Mouse (Mus musculus) erythroblast, embryonic 14.5 days (primary cell): ENCODE data around the gene Alox5. TPM values are rescaled to one million over a fixed set of nuclear protein-coding genes. Genes with fewer than 3 reads are reported as not detected.
"Not testable (repeated sequence)": the region's sequence is repeated elsewhere in the genome, so short reads cannot be mapped to it uniquely, and the experiment has no call there.

Experiments used
- H3K27me3 ChIP-seq: 2 replicates; pipeline ENCODE4 v1.6.1; 2012; ENCODE audit warnings: inconsistent platforms; ENCODE audit not compliant: control insufficient read depth
- H3K36me3 ChIP-seq: 2 replicates; pipeline ENCODE4 v1.6.1; 2012; ENCODE audit warnings: mild to moderate bottlenecking, inconsistent platforms; ENCODE audit not compliant: control insufficient read depth
- H3K4me1 ChIP-seq: 2 replicates; pipeline ENCODE4 v1.6.1; 2012; ENCODE audit warnings: inconsistent platforms; ENCODE audit not compliant: control insufficient read depth
- H3K4me3 ChIP-seq: replicated peaks from 2 replicates; pipeline ENCODE3; 2012; ENCODE audit warnings: moderate library complexity, mild to moderate bottlenecking, inconsistent platforms
- H3K9me3 ChIP-seq: 2 replicates; pipeline ENCODE4 v1.6.1; 2012; ENCODE audit warnings: low read length, inconsistent platforms, mixed read lengths; ENCODE audit not compliant: control insufficient read depth
- GATA1 ChIP-seq: IDR thresholded peaks from 2 replicates; pipeline ENCODE4 v1.6.1; 2012; ENCODE audit warnings: low read length, inconsistent platforms, mixed read lengths
- TAL1 ChIP-seq: IDR thresholded peaks from 3 replicates; pipeline ENCODE4 v1.6.1; 2012; ENCODE audit warnings: low read length, inconsistent platforms, mixed read lengths
- polyA plus RNA-seq: library from polyadenylated mRNA; stranded (reverse); fragments of >175 nt; gene quantifications from 2 replicates; pipeline ENCODE4 v1.2.3, GENCODE M21; 2012

Alox5 gene
- 0.08 TPM in 1 of 2 replicates, not detected in the other for polyA plus RNA-seq

DNA sequence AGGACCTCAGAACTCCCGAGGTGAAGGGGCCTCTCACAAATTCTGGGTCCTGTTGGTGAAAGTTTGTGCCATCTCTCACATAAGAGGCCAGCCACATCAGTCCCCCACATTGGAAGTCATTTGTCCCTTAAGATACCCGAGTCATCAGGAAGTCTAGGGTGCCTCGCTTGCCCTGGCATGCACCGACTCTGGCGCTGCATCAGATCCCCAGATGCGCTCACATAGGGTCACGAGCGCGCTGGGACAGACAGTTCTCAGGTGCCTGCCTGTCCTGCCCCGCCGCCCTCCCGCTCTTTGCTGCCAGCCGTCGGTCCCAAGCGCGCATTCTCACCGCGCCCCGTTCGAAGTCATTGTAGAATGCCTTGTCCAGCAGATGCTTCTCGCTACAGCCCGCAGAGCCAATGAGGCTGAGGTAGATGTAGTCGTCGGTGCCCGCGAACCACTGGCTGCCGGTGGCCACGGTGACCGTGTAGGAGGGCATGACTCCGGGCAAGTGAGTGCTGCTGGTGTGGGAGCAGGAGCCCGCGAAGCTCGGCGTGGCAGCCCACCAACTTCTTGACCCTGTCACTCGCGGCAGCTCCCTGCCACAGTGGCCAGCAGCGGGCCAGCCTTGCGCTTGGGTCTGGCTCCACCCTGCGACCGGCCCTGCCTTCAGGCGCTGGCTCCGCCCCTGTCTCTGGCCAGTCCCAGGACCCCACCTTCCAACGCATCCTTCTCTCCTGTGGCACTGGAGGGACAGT is at the start of gene Alox5:
Gene Alox5, minus strand, starts transcription at position 635 of the 740 bp plus-strand sequence.
- H3K4me1 ChIP-seq = peaks cover 11% of the 10 kb centered on the region
- H3K9me3 ChIP-seq = no peaks in the 10 kb centered on the region
- peak within 1 kb of the TSS; percentile 33 for H3K4me3 ChIP-seq
- TF ChIP-seq GATA1 (no peak), TAL1 (no peak)
- H3K27me3 ChIP-seq = peaks cover 32% of the 10 kb centered on the region
- H3K36me3 ChIP-seq = no peaks in the 10 kb centered on the region

DNA sequence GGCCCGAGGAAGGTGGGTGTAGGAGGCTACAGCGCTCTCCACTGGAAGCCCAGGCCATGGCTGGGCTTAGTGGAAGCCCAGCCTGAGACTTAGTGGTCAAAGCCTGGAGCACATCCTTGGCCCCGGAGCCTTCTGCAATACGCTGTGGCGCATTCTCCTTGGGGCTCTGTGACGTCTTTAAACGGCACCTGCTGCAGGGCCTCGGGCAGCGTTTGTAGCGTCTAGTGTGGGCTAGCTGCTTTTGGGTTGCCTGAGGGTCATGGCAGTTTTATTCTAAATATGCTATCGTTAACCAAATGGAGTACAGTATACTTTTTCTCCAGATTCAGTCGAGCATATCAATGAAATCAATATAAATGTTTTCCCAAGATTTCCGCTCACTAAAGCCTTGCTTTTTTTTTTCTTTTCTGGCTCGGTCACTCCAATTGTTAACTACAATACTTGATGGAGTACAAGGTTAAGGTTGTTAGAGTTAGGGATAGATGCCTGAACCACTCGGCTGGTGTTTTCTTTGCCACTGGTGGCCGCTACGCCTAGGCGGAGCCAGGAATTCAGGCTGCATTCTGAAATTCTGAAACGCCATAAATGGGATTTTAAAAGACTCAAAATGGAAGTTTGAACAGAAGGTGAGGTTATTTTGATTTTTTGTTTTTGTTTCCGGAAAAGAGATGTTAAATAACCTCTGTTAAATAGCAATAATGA is 45.5 kb upstream of the Alox5 start, which contains the start of gene Olfr212:
Gene Olfr212, plus strand, starts transcription at position 215 of the 702 bp plus-strand sequence.
- H3K36me3 ChIP-seq, H3K4me3 ChIP-seq, H3K27me3 ChIP-seq, H3K4me1 ChIP-seq: not testable (repeated sequence)
- peaks cover 31% of the 10 kb centered on the region for H3K9me3 ChIP-seq

- Histone ChIP-seq H3K4me1 (no peaks in the 10 kb centered on the region), H3K27me3 (no peaks in the 10 kb centered on the region), H3K9me3 (peaks cover under 1% of the 10 kb centered on the region; the same call in 1 of the 2 replicates), H3K4me3 (no peak overlapping the region), H3K36me3 (no peaks in the 10 kb centered on the region)
- TF ChIP-seq GATA1 (no peak), TAL1 (no peak)
Measured at GRCm38 (mm10) chr6:116495960-116496359, 35.0 kb upstream of the Alox5 start.

DNA sequence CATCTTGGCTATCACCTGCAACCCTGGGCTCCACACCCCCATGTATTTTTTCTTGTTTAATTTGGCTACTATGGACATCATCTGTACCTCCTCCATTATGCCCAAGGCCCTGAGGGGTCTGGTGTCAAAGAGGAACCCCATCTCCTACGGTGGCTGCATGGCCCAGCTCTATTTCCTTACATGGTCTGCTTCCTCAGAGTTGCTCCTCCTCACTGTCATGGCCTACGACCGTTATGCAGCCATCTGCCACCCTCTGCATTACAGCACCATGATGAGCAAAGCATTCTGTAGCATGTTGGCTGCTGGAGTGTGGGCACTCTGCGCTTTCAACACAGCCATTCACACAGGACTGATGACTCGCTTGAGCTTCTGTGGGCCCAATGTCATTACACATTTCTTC is 32.8 kb upstream of the Alox5 start:
- H3K9me3 ChIP-seq = no peaks in the 10 kb centered on the region
- TF ChIP-seq GATA1 (no peak), TAL1 (no peak)
- H3K4me1 ChIP-seq = no peaks in the 10 kb centered on the region
- no peak overlapping the region for H3K4me3 ChIP-seq
- H3K27me3 ChIP-seq = no peaks in the 10 kb centered on the region
- H3K36me3 ChIP-seq = no peaks in the 10 kb centered on the region

GRCm38 (mm10) chr6:116488791-116489190 is 27.8 kb upstream of the Alox5 start, which contains the start of gene Olfr211:
Gene Olfr211, plus strand, starts transcription at chr6:116489091.
- no peaks in the 10 kb centered on the region for H3K27me3 ChIP-seq
- H3K4me1 ChIP-seq = no peaks in the 10 kb centered on the region
- H3K9me3 ChIP-seq = no peaks in the 10 kb centered on the region
- no peaks in the 10 kb centered on the region for H3K36me3 ChIP-seq
- H3K4me3 ChIP-seq = no peak within 1 kb of the TSS
- TF ChIP-seq GATA1 (no peak), TAL1 (no peak)

GRCm38 (mm10) chr6:116486833-116487232 is 25.9 kb upstream of the Alox5 start:
- Histone ChIP-seq H3K4me3 (no peak overlapping the region), H3K9me3 (no peaks in the 10 kb centered on the region), H3K36me3 (no peaks in the 10 kb centered on the region), H3K4me1 (no peaks in the 10 kb centered on the region), H3K27me3 (no peaks in the 10 kb centered on the region)
- TF ChIP-seq TAL1 = no peak
- TF ChIP-seq GATA1 = no peak

GRCm38 (mm10) chr6:116485081-116485480 is 24.1 kb upstream of the Alox5 start:
- Histone ChIP-seq H3K4me1 (no peaks in the 10 kb centered on the region), H3K9me3 (no peaks in the 10 kb centered on the region), H3K27me3 (no peaks in the 10 kb centered on the region), H3K36me3 (no peaks in the 10 kb centered on the region), H3K4me3 (no peak overlapping the region)
- TF ChIP-seq TAL1 = no peak
- TF ChIP-seq GATA1 = no peak

DNA sequence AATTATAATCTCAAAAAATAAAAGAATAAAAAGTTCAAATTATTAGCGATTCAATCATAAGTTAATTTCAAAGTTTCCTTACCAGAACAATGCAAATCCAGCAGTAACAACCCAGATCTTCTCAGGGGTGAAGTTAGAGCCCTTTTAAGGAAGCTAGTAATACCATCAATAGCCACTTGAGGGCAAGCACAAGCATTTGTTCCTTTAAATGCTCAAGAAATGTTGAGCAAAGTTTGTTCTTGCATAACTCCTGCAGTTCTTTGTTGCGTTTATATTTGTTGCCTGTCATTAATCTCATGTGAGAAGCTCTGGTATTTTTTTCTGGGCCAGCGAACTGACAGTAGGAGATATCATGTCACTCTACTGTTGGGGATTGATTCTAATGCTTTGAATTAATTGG is 7.1 kb upstream of the Alox5 start:
- Histone ChIP-seq H3K36me3 (no peaks in the 10 kb centered on the region), H3K4me1 (no peaks in the 10 kb centered on the region), H3K27me3 (no peaks in the 10 kb centered on the region), H3K4me3 (no peak overlapping the region), H3K9me3 (no peaks in the 10 kb centered on the region)
- TF ChIP-seq GATA1 (no peak), TAL1 (no peak)

DNA sequence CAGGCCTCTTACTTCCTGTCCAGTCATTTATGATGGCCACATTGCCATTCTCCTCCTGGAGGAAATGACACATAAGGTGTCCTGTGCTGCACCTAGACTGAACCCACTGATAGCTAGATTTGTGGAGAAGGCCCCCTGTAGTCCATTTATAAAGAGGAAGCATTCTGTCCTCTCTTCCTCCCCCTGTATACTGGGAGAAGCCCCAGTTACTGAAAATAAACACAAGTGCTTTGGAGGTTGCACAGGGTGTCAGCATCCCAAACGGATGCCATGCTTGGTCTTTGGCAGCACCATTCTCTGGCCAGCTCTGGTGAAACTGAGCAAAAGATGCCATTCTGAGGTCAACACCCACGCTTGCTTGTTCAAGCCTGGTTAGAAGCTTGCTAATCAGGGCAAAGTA is 1.7 kb downstream of the Alox5 start:
- no peak overlapping the region for H3K4me3 ChIP-seq
- H3K9me3 ChIP-seq = no peaks in the 10 kb centered on the region
- peaks cover 11% of the 10 kb centered on the region for H3K4me1 ChIP-seq
- H3K27me3 ChIP-seq = peaks cover 32% of the 10 kb centered on the region
- TF ChIP-seq TAL1 (no peak), GATA1 (no peak)
- H3K36me3 ChIP-seq = no peaks in the 10 kb centered on the region
